Mouse (Mus musculus): ENCODE data around the gene Tmprss6. TPM values are rescaled to one million over a fixed set of nuclear protein-coding genes. Genes with fewer than 3 reads are reported as not detected.

Tmprss6 gene
- polyA plus RNA-seq (2014; fragmentation: Illumina TruSeq; extraction: RNeasy Lipid Tissue Mini Kit (QIAGEN cat#74804); ENCODE audit: low read depth, low replicate concordance) = not detected

DNA sequence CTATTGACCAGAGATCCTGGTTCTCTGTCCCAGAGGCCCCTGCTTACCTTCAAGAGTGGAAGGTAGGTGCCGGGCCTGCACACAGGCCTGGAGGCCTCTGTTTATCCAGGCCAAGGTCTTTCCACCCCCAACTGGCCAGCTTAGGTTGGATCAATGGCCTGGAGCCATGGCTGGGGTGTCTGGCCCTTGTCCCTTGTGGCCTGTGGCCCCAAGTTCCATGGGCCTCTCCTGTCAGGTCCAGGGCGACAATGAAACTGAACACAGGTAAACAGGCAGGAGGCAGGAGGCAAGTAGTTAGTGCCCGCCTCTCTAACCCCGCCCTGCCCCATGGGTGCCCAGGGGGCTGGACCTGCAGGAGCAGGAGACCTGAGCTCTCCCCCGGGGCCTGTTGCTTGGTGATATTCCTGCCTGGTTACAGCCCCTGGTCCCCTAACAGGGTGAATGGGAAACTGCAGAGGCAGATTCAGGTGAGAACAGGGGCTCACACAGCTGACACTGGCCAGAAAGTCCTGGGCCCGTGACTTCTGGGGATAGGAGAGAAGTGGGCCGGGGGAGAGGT lies at the start of gene Tmprss6:
Gene Tmprss6, minus strand, starts transcription at position 256 of the 559 bp plus-strand sequence.

DNA sequence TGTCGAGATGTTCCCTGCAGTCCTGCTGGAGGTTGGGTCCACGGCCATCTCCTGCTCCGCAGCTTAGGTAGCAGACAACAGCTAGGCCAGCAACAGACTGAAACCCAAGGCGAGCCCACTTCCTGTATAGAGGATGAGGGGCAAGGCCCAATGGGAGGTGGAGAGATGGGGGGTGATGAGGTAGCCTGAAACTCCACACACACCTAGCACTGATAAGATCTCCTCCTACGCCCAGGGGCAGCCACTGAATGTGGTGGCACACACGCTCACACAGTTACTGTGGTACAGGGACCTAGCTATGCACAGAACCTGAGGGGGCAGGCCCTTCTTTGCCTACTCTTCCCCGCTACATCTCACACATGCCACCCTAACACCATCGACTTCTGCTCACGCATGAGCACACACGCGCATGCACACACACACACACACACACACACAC lies 26.6 kb upstream of the Tmprss6 start, which contains the start of gene Il2rb:
Gene Il2rb, minus strand, starts transcription at position 304 of the 439 bp plus-strand sequence.

DNA sequence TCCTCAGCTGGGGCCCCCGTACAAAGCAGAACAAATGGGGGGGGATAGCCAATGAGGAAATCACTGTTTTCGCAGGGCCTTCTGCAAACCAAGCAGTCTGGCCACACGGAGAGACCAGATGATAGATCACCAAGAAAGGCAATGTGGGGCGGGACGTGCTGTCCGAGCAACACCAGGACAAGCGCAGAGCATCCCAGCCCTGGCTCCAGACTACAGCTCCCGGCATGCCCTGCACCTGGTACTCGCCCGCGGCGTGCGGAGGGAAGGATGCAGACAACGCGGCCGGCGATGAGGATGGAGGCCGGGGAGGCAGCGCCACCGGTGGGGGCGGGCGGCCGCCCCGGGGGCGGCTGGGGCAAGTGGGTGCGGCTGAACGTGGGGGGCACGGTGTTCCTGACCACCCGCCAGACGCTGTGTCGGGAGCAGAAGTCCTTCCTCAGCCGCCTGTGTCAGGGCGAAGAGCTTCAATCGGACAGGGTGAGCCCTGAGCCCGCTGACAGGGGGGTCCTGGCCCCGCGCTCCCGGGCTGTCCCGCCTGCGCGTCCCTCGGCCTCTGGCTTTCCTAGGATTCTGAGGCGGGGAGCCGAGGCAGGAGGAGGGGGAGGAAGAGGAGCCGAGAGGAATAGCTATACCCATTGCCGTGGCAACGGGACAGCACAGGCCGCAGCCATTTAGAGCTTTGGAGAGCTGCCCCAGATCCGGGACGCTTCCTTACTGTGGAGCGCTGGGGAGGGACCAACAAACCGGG lies 39.9 kb downstream of the Tmprss6 start, which contains the start of gene Kctd17:
Gene Kctd17, plus strand, starts transcription at position 174 of the 748 bp plus-strand sequence.

DNA sequence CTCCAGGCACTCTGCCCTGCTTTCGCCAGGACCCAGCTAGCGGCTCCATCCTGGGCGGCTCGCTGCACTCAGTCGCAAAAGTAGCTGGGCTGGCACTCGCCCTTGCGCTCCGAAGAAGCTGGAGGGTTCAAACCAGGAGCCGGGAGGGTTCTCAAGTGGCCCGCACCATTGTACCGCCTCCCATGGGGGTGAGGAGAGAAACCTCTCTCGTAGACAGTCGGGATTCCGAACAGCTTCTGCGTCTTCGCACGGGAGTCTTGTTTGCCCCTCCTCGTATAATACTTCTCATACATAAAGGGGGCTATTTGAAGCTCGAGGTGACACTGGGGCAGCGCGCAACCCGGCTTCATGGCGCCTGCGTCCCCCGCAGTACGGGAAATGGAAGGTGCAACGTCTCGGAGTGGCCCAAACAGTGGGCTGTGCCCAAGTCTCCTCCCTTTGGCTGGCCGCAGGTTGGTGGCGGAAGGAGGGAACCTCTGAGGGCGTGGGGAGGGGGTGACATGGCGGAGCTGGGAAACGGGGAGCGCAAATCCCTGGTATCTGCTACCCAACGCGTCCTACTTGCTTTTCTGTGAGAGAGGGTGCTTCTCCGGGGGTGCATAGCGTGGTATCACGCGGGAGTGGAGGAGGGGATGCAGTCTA lies 62.0 kb downstream of the Tmprss6 start, which contains the start of gene Mpst:
Gene Mpst, plus strand, starts transcription at position 124 of the 642 bp plus-strand sequence.

DNA sequence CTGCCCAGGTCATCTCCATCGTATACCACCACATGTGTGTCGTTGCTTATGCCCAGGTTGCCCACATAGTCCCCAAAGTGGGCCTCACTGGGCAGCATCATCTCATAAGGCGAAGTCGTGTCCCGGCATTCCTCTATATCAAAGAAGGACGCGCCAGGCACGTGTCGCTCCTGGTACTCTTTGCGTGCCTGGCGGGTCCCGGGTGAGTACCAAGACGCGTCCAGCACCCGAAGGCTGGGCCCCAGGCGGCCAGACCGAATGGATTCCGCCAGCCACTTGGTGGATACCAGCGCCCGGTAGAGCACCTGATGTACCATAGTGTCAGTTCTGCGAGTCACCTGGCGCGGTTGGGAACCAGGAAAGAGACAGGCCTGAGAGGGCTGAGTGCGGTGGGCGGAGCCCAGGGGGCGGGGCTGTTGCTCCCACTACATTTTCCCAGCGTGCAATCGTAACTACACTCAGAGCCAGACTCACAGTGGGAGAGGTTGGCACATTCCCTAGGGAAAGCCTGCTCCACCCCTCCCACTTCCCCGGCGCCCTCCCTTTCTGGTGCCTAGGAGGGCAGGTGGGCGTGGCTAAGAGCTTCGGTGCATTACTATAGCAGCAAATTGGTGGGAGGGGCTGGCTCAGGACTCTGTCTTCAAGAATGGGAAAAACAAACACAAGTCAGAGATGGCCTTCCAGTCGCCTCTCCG lies 62.8 kb downstream of the Tmprss6 start, which contains the start of gene Tst:
Gene Tst, minus strand, starts transcription at position 391 of the 695 bp plus-strand sequence.

DNA sequence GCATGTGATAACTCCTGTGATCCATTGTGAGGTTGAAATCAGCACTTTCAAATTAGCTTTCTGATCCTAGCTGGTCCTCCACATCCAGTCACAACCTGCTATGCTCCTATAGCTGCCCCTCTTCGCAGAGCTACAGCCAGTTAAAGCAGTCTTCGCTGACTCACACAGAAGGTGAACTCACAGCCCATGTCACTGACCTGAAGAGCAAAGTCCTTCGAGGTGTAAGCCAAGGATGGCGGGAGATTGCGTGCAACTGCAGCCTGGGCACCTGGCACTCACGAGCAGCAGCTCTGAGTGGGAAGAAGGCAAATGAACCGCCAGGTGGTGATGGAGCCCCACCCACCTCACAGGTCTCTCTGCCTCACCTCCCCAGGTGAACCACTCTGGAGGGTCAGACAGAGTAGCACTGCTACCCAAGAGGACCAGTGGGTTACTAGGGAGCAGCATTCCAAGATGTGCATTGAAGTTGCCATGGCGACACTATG lies 72.9 kb downstream of the Tmprss6 start, which contains the start of gene Tex33:
Gene Tex33, minus strand, starts transcription at position 435 of the 485 bp plus-strand sequence.

Other genes with a start within 250 kb of the Tmprss6 start
- not detected for gene Ncf4, start 223.8 kb downstream of the Tmprss6 start, polyA plus RNA-seq (2014; fragmentation: Illumina TruSeq; extraction: RNeasy Lipid Tissue Mini Kit (QIAGEN cat#74804); ENCODE audit: low read depth, low replicate concordance)
- gene Csf2rb2, start 162.9 kb downstream of the Tmprss6 start, polyA plus RNA-seq (2014; fragmentation: Illumina TruSeq; extraction: RNeasy Lipid Tissue Mini Kit (QIAGEN cat#74804); ENCODE audit: low read depth, low replicate concordance) = 0.12 TPM
- gene Csf2rb, start 142.9 kb downstream of the Tmprss6 start, polyA plus RNA-seq (2014; fragmentation: Illumina TruSeq; extraction: RNeasy Lipid Tissue Mini Kit (QIAGEN cat#74804); ENCODE audit: low read depth, low replicate concordance) = 1.1 TPM
- gene Tex33, start 72.7 kb downstream of the Tmprss6 start, polyA plus RNA-seq (2014; fragmentation: Illumina TruSeq; extraction: RNeasy Lipid Tissue Mini Kit (QIAGEN cat#74804); ENCODE audit: low read depth, low replicate concordance) = not detected
- gene Tst, start 62.7 kb downstream of the Tmprss6 start, polyA plus RNA-seq (2014; fragmentation: Illumina TruSeq; extraction: RNeasy Lipid Tissue Mini Kit (QIAGEN cat#74804); ENCODE audit: low read depth, low replicate concordance) = 4.0 TPM
- 1.8 TPM for gene Mpst, start 62.2 kb downstream of the Tmprss6 start, polyA plus RNA-seq (2014; fragmentation: Illumina TruSeq; extraction: RNeasy Lipid Tissue Mini Kit (QIAGEN cat#74804); ENCODE audit: low read depth, low replicate concordance)
- 3.4 TPM for gene Kctd17, start 40.1 kb downstream of the Tmprss6 start, polyA plus RNA-seq (2014; fragmentation: Illumina TruSeq; extraction: RNeasy Lipid Tissue Mini Kit (QIAGEN cat#74804); ENCODE audit: low read depth, low replicate concordance)
- 0.29 TPM for gene Il2rb, start 26.6 kb upstream of the Tmprss6 start, polyA plus RNA-seq (2014; fragmentation: Illumina TruSeq; extraction: RNeasy Lipid Tissue Mini Kit (QIAGEN cat#74804); ENCODE audit: low read depth, low replicate concordance)
- 14.9 TPM for gene C1qtnf6, start 62.8 kb upstream of the Tmprss6 start, polyA plus RNA-seq (2014; fragmentation: Illumina TruSeq; extraction: RNeasy Lipid Tissue Mini Kit (QIAGEN cat#74804); ENCODE audit: low read depth, low replicate concordance)
- 0.23 TPM for gene Sstr3, start 76.1 kb upstream of the Tmprss6 start, polyA plus RNA-seq (2014; fragmentation: Illumina TruSeq; extraction: RNeasy Lipid Tissue Mini Kit (QIAGEN cat#74804); ENCODE audit: low read depth, low replicate concordance)
- 0.47 TPM for gene Rac2, start 104.1 kb upstream of the Tmprss6 start, polyA plus RNA-seq (2014; fragmentation: Illumina TruSeq; extraction: RNeasy Lipid Tissue Mini Kit (QIAGEN cat#74804); ENCODE audit: low read depth, low replicate concordance)
- 0.76 TPM for gene Cyth4, start 128.4 kb upstream of the Tmprss6 start, polyA plus RNA-seq (2014; fragmentation: Illumina TruSeq; extraction: RNeasy Lipid Tissue Mini Kit (QIAGEN cat#74804); ENCODE audit: low read depth, low replicate concordance)

Measured in adrenal gland, adult 10 weeks (tissue).